Mouse (Mus musculus) small intestine, adult 2 months (tissue): ENCODE data around the gene AC124108.1.

Experiments used
- CTCF ChIP-seq: fragments of 200-500 bp; IDR thresholded peaks from 2 replicates; pipeline ENCODE4 v1.5.1; 2012; ENCODE audit warnings: low read depth, mild to moderate bottlenecking, control low read depth, inconsistent platforms, low read length, moderate library complexity, mixed read lengths; ENCODE audit not compliant: insufficient replicate concordance, insufficient read length; ENCODE audit errors: extremely low read depth
- POLR2A ChIP-seq: fragments of 200-500 bp; IDR thresholded peaks from 2 replicates; pipeline ENCODE4 v1.6.1; 2012; ENCODE audit warnings: low read depth, mild to moderate bottlenecking, control low read depth, inconsistent platforms, low read length, moderate library complexity

GRCm38 (mm10) chr1:132246137-132246536, 54.9 kb downstream of the AC124108.1 start:
- TF ChIP-seq POLR2A, result no peak
- no peak for TF ChIP-seq CTCF
